Mouse (Mus musculus) kidney, adult 2 months (tissue): ENCODE results near the gene Scube3.

Experiments
- CTCF ChIP-seq: fragments of 200-500 bp; conservative IDR thresholded peaks from 2 replicates; pipeline ENCODE4 v1.5.1; 2011; ENCODE audit warnings: low read depth, mild to moderate bottlenecking, control low read depth, low read length, moderate library complexity, mixed read lengths; ENCODE audit not compliant: insufficient read depth, insufficient read length
- POLR2A ChIP-seq: fragments of 200-500 bp; IDR thresholded peaks from one replicate; pipeline ENCODE4 v1.6.1; 2011; ENCODE audit warnings: low read depth, low read length, control low read depth

- TF ChIP-seq CTCF (no peak), POLR2A (no peak)
Observed at GRCm38 (mm10) chr17:28140431-28141204, 1.3 kb upstream of the Scube3 start.
